Comparison of ENCODE assay signal across 15 mouse cellular contexts in genomic region chr7:131757922-131758321, GRCm38 (mm10).
DNase-seq lines count a peak whose midpoint lies in the region; ATAC-seq and TF ChIP-seq lines count a peak whose summit lies in the region.
"Had no signal": no experiment of that assay in that cellular context is flagged by ENCODE, and none has a peak within 500 bp of the region (broad histone marks: within the 10 kb centered on the region; RNA-seq: fewer than 3 reads in every experiment).

No protein-coding gene starts in this region.

- TF ChIP-seq CTCF in gastrocnemius, adult 2 months (IDR thresholded peaks at IDR 0.05) = peak; percentile 43
- TF ChIP-seq CTCF in liver, embryonic 14.5 days (IDR thresholded peaks at IDR 0.05; ENCODE audit: low read depth) = peak; percentile 63
- TF ChIP-seq CTCF in MEL (IDR thresholded peaks at IDR 0.05 in 2 of 3, conservative IDR thresholded peaks at IDR 0.05 in 1 of 3; ENCODE audit: control insufficient read depth in 1 of 3, insufficient read depth in 1 of 3, low read depth in 2 of 3, low read length in 3 of 3, poor library complexity in 1 of 3, severe bottlenecking in 1 of 3) = peak; percentile 31 to 53 (median 38); a peak in 5 of 6 replicates

- no peak for ATAC-seq in liver, embryonic 14.5 days (ENCODE audit: insufficient read depth)
- ATAC-seq in liver, embryonic 12.5 days = no peak

- no peaks in the 10 kb centered on the region for H3K4me1 ChIP-seq in liver, embryonic 14.5 days (replicated peaks; ENCODE audit: control insufficient read depth in 2 of 2, insufficient read depth in 2 of 2, low read length in 1 of 2)
- no peaks in the 10 kb centered on the region for H3K4me1 ChIP-seq in liver, embryonic 12.5 days
- no peaks in the 10 kb centered on the region for H3K4me1 ChIP-seq in MEL (ENCODE audit: control insufficient read depth in 1 of 2, insufficient read depth in 2 of 2, low read length in 2 of 2)
- H3K4me1 ChIP-seq: embryonic facial prominence, embryonic 15.5 days; hindbrain, embryonic 15.5 days; kidney, embryonic 15.5 days; neural tube, embryonic 15.5 days; stomach, embryonic 15.5 days had no signal

- no peaks in the 10 kb centered on the region for H3K36me3 ChIP-seq in liver, embryonic 14.5 days (replicated peaks; ENCODE audit: control insufficient read depth, insufficient read depth, low read depth)
- H3K36me3 ChIP-seq in liver, embryonic 12.5 days = no peaks in the 10 kb centered on the region
- H3K36me3 ChIP-seq in MEL (ENCODE audit: control insufficient read depth in 1 of 2, insufficient read depth in 2 of 2, low read length in 2 of 2) = no peaks in the 10 kb centered on the region
- H3K36me3 ChIP-seq in splenic B cell, adult 2 months (ENCODE audit: control insufficient read depth, insufficient read depth, low read length, poor library complexity, severe bottlenecking) = no peaks in the 10 kb centered on the region
- H3K36me3 ChIP-seq: embryonic facial prominence, embryonic 15.5 days; hindbrain, embryonic 15.5 days; kidney, embryonic 15.5 days; neural tube, embryonic 15.5 days; stomach, embryonic 15.5 days had no signal

- H3K27me3 ChIP-seq in liver, embryonic 14.5 days (ENCODE audit: control insufficient read depth, insufficient read depth, low read length) = no peaks in the 10 kb centered on the region
- no peaks in the 10 kb centered on the region for H3K27me3 ChIP-seq in liver, embryonic 12.5 days (replicated peaks)
- no peaks in the 10 kb centered on the region for H3K27me3 ChIP-seq in MEL (ENCODE audit: control insufficient read depth in 1 of 2, insufficient read depth in 2 of 2, low read length in 2 of 2)
- H3K27me3 ChIP-seq in splenic B cell, adult 2 months (ENCODE audit: control insufficient read depth, insufficient read depth, low read length, poor library complexity, severe bottlenecking) = no peaks in the 10 kb centered on the region
- H3K27me3 ChIP-seq: embryonic facial prominence, embryonic 15.5 days; hindbrain, embryonic 15.5 days; kidney, embryonic 15.5 days; neural tube, embryonic 15.5 days; stomach, embryonic 15.5 days had no signal

- no peak overlapping the region for H3K4me3 ChIP-seq in gastrocnemius, adult 2 months
- H3K4me3 ChIP-seq in liver, embryonic 14.5 days (ENCODE audit: insufficient read depth in 1 of 2, low read depth in 2 of 2, low read length in 2 of 2) = no peak overlapping the region
- H3K4me3 ChIP-seq in liver, embryonic 12.5 days = no peak overlapping the region
- no peak overlapping the region for H3K4me3 ChIP-seq in MEL (ENCODE audit: control insufficient read depth in 1 of 2, insufficient read depth in 1 of 2, low read depth in 2 of 2, low read length in 2 of 2)
- H3K4me3 ChIP-seq: embryonic facial prominence, embryonic 15.5 days; hindbrain, embryonic 15.5 days; kidney, embryonic 15.5 days; neural tube, embryonic 15.5 days; stomach, embryonic 15.5 days had no signal

- no peak for TF ChIP-seq EP300 in liver, embryonic 14.5 days (IDR thresholded peaks at IDR 0.05; ENCODE audit: low read depth)
- no peak for TF ChIP-seq EP300 in MEL (IDR thresholded peaks at IDR 0.05; ENCODE audit: low read depth in 1 of 2, low read length in 2 of 2)

- H3K9ac ChIP-seq in liver, embryonic 14.5 days (replicated peaks) = no peak overlapping the region
- H3K9ac ChIP-seq in liver, embryonic 12.5 days = no peak overlapping the region
- H3K9ac ChIP-seq in MEL (ENCODE audit: control insufficient read depth, low read depth, low read length, poor library complexity, severe bottlenecking) = no peak overlapping the region
- H3K9ac ChIP-seq: embryonic facial prominence, embryonic 15.5 days; hindbrain, embryonic 15.5 days; kidney, embryonic 15.5 days; neural tube, embryonic 15.5 days; stomach, embryonic 15.5 days had no signal

- no peak for TF ChIP-seq RAD21 in MEL (IDR thresholded peaks at IDR 0.05; ENCODE audit: low read depth, low read length)

- H3K9me3 ChIP-seq in liver, embryonic 14.5 days (ENCODE audit: control insufficient read depth, low read length) = peaks cover 2% of the 10 kb centered on the region; the same call in 1 of the 2 replicates
- peaks cover 27% of the 10 kb centered on the region for H3K9me3 ChIP-seq in liver, embryonic 12.5 days (replicated peaks)
- H3K9me3 ChIP-seq in MEL (replicated peaks; ENCODE audit: insufficient read depth, low read length) = no peaks in the 10 kb centered on the region
- H3K9me3 ChIP-seq: embryonic facial prominence, embryonic 15.5 days; hindbrain, embryonic 15.5 days; neural tube, embryonic 15.5 days; stomach, embryonic 15.5 days had no signal

- no peak overlapping the region for H3K27ac ChIP-seq in gastrocnemius, adult 2 months
- H3K27ac ChIP-seq in liver, embryonic 14.5 days = no peak overlapping the region
- no peak overlapping the region for H3K27ac ChIP-seq in liver, embryonic 12.5 days
- no peak overlapping the region for H3K27ac ChIP-seq in MEL (ENCODE audit: control insufficient read depth, low read depth, low read length)
- H3K27ac ChIP-seq: embryonic facial prominence, embryonic 15.5 days; hindbrain, embryonic 15.5 days; kidney, embryonic 15.5 days; neural tube, embryonic 15.5 days; stomach, embryonic 15.5 days had no signal

- TF ChIP-seq POLR2A in MEL (IDR thresholded peaks at IDR 0.05; ENCODE audit: control insufficient read depth in 1 of 2, insufficient read depth in 1 of 2, low read depth in 1 of 2, low read length in 2 of 2, poor library complexity in 1 of 2) = no peak

- WGBS in liver, embryonic 14.5 days (ENCODE audit: insufficient replicate concordance) = 71% methylated on average over 3 of the region's 3 CpGs
- WGBS in liver, embryonic 12.5 days (ENCODE audit: insufficient replicate concordance) = 81% methylated on average over 3 of the region's 3 CpGs

- no peaks in the 10 kb centered on the region for H3K79me2 ChIP-seq in MEL (ENCODE audit: control insufficient read depth, insufficient read depth, low read length, poor library complexity)

- H3K4me2 ChIP-seq in liver, embryonic 14.5 days (ENCODE audit: low read depth) = no peak overlapping the region
- H3K4me2 ChIP-seq in liver, embryonic 12.5 days = no peak overlapping the region
- H3K4me2 ChIP-seq: embryonic facial prominence, embryonic 15.5 days; hindbrain, embryonic 15.5 days; kidney, embryonic 15.5 days; neural tube, embryonic 15.5 days; stomach, embryonic 15.5 days had no signal

- intact Hi-C loops in gastrocnemius, adult 2 months (cut with DNase I) = no loop called here

- DNase-seq in gastrocnemius, adult 2 months = no peak
- no peak for DNase-seq in gastrocnemius, postnatal 10 days
- DNase-seq in liver, embryonic 14.5 days (ENCODE audit: low read depth in 3 of 3, low spot score in 3 of 3) = no peak
- DNase-seq in MEL (ENCODE audit: low read depth, low spot score) = peak; percentile 15
- peak; percentile 5 for DNase-seq in splenic B cell, adult 2 months (ENCODE audit: low read depth, low spot score)
- DNase-seq in cerebellum, adult 11-12 months = no peak
- no peak for DNase-seq in cerebellum, postnatal 10 days
- DNase-seq: cerebellum, adult 2 months; lung, postnatal 10 days had no signal

TF ChIP-seq in MEL, 35 proteins besides CTCF, POLR2A, EP300 and RAD21:
- TF ChIP-seq NRF1 (IDR thresholded peaks at IDR 0.05; ENCODE audit: insufficient read depth, low read depth, low read length, poor library complexity, severe bottlenecking) = no peak
- 0 out of 2 replicates have a peak, but pooled peaks have one; percentile 10 for TF ChIP-seq SMC3 (IDR thresholded peaks at IDR 0.05; ENCODE audit: low read depth, low read length)
- TF ChIP-seq MAX (IDR thresholded peaks at IDR 0.05; ENCODE audit: low read length) = no peak

Comparison
In these comparisons a context has a peak if more than half of its experiments do, and no peak if none do; other contexts are left out.
1. DNase-seq: peak in MEL (single experiment) and splenic B cell, adult 2 months (single experiment); none in gastrocnemius, adult 2 months (single experiment), gastrocnemius, postnatal 10 days (single experiment), liver, embryonic 14.5 days (0 of 3), cerebellum, adult 11-12 months (single experiment) and cerebellum, postnatal 10 days (0 of 2).
2. Peak in every context shown above with its lines, with median percentiles within 50 percentile points of each other: CTCF ChIP-seq.